Mouse (Mus musculus) retina, embryonic 14.5 days (tissue): Measurements from ENCODE around the gene Sdc4.
A peak's percentile ranks its signal among the peaks of the same experiment; 100 is the strongest.

Source experiments
- DNase-seq: peaks from one replicate; pipeline ENCODE4 v3.0.0-alpha.2; 2015; ENCODE audit warnings: low spot score

Gene Sdc4

GRCm38 (mm10) chr2:164443460-164444000, at the start of gene Sdc4:
Sdc4 (minus strand) TSS chr2:164443887.
- DNase-seq, result no peak

- DNase-seq, result no peak
These were observed 44.1 kb upstream of the Sdc4 start for GRCm38 (mm10) chr2:164487812-164488211.

GRCm38 (mm10) chr2:164487115-164487527, 43.4 kb upstream of the Sdc4 start:
- DNase-seq, result no peak

GRCm38 (mm10) chr2:164486258-164487114, 42.8 kb upstream of the Sdc4 start:
- peak; percentile 57 for DNase-seq

- DNase-seq, result no peak
These were observed 42.1 kb upstream of the Sdc4 start, which contains the start of gene Dbndd2 for GRCm38 (mm10) chr2:164485681-164486257. Dbndd2 (plus strand) TSS chr2:164486106.

GRCm38 (mm10) chr2:164473624-164474023, 29.9 kb upstream of the Sdc4 start, which contains the start of gene Trp53tg5:
Trp53tg5 (minus strand) TSS chr2:164473724.
- no peak for DNase-seq

- DNase-seq, result peak; percentile 67
These were observed 26.6 kb upstream of the Sdc4 start for GRCm38 (mm10) chr2:164470254-164470653.

- DNase-seq, result no peak
These were observed 23.1 kb upstream of the Sdc4 start for GRCm38 (mm10) chr2:164466787-164467186.

- no peak for DNase-seq
These were observed 21.5 kb upstream of the Sdc4 start for GRCm38 (mm10) chr2:164465161-164465560.

- DNase-seq, result peak; percentile 98
These were observed 17.3 kb upstream of the Sdc4 start, which contains the start of gene Gm20458 for GRCm38 (mm10) chr2:164460745-164461551. Gm20458 (plus strand) TSS chr2:164460967.

GRCm38 (mm10) chr2:164458535-164458934, 14.8 kb upstream of the Sdc4 start:
- DNase-seq, result no peak

GRCm38 (mm10) chr2:164457942-164458341, 14.3 kb upstream of the Sdc4 start:
- no peak for DNase-seq

- DNase-seq, result peak; percentile 35
These were observed 13.2 kb upstream of the Sdc4 start, which contains the start of gene Sys1 for GRCm38 (mm10) chr2:164456864-164457300. Sys1 (plus strand) TSS chr2:164456964.

- DNase-seq, result no peak
These were observed 12.7 kb upstream of the Sdc4 start for GRCm38 (mm10) chr2:164456413-164456812.

GRCm38 (mm10) chr2:164455421-164456190, 11.9 kb upstream of the Sdc4 start:
- DNase-seq, result no peak

- DNase-seq, result no peak
These were observed 11.2 kb upstream of the Sdc4 start for GRCm38 (mm10) chr2:164454846-164455245.

GRCm38 (mm10) chr2:164453887-164454500, 10.3 kb upstream of the Sdc4 start:
- no peak for DNase-seq

- DNase-seq, result no peak
These were observed 9.5 kb upstream of the Sdc4 start for GRCm38 (mm10) chr2:164453047-164453757.

GRCm38 (mm10) chr2:164452000-164452676, 8.5 kb upstream of the Sdc4 start:
- no peak for DNase-seq
